Mouse (Mus musculus): ENCODE results near the gene Ddx3y. TPM values are rescaled to one million over a fixed set of nuclear protein-coding genes. Genes with fewer than 3 reads are reported as not detected.

Ddx3y gene
- not detected in 2 replicates for total RNA-seq (2021)
- long read RNA-seq, full-length matches to known transcripts = 48 of 97 reads
- long read RNA-seq, partial matches to known transcripts = 9 of 97 reads
- long read RNA-seq, other reads (novel, unspliced or antisense) = 40 of 97 reads

DNA sequence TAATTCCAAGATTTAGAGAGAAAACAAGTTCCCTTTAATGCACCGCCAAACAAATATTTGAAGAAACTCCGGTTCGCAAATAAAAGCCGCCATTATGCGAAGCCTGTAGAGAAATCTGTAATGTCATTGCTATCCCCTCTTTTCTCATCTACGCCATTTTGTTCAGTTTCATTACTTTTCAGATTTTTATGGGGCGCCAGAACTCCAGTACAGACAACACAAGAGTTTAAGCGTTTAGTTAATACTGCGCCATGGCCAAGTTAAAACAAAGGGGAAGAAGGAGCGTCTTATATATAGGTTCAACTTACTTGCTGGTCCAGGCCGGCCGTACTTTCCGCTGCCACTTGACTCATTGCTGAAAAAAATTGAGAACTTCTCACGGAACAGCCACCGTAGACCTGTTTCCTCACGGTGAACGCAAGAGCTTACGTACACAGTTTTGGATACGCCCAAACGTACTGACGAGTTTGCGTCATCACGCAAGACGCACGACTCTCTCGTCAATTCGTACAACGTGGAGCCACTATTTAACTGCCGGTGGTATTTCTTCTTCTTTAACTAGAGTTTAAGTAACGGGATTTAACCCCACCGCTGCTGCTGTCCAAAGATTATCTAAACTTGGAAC is at the start of gene Ddx3y:
TSS of gene Ddx3y (minus strand) at position 459 of the 625 bp plus-strand sequence.
- peak; percentile 55 for DNase-seq

DNA sequence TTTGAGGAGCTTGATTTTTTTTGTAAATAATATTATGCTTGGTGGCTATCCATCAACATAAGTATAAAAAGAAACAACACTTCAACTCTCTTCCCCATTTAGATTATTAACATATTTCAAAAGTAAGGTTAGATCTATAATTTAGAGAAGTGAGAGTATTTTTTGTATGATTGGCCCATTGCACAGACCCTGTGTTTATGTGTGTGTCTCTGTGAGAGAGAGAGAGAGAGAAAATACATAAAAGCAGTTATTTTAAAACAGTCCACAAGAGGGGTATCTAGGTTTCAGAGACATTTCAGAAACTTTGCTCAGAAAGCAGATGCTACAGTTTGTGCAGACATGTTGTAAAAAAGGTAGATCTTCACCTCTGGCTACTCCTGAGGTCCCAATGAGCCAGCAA is 7.3 kb upstream of the Ddx3y start:
- DNase-seq = no peak

DNA sequence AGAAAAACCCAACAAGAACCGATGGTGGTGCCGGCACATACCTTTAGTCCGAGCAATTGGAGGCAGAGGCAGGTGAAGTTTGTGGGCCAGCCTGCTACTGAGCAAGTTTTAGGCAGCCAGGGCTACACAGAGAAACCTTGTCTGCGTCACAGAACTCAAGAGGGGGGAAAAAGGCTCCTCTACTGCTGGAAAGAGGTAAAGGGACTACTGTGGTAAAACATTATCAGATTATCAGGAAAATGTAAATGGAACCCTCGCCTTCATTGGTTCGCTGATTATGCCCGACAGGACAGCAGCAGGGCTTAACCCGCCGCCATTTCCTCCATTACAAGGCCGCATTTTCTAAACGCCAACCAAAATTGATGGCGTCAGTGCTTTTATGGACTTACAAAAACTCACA is 694 bp downstream of the Ddx3y start:
- DNase-seq = no peak

DNA sequence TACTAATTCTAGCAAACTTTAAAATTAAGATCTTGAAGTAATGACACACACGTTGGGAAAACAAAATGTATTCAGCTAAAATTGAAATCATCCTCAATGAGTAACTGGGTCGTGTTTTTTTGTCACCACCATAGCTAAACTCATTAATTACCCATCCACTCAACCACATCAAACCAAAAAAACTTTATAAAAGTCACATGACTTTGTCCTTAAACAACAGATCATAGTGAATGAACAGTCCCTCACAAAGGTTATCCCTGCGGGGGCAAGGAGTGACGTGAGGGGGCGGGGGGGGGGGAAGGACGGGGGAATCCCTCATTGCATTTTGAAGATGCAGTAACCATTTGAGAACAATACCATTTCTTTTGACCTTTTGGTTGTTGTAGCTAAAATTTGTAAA is 40.3 kb downstream of the Ddx3y start:
- DNase-seq = no peak

DNA sequence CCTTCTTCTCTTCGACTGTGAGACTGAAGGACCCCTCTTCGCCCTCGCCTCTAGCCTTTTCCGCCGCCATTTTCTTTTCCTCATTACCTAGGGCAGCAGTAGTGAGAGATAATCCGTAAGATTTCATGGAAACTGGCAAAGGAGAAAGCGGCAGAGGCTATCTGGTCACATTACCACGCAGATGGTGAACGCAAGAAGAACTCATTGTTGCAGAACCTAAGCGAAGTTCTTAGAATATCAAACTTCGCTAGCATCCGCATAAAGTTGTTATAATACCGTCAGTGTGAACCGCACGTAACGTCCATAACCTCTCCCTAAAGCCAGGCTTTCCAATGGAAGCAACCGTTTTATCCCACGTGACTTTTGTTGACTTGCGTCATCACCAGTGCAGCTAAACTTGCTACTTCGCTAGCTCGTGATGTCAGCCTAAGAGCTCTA is 41.0 kb downstream of the Ddx3y start, which contains the start of gene Uty:
TSS of gene Uty (minus strand) at position 334 of the 438 bp plus-strand sequence.
- peak; percentile 38 for DNase-seq

DNA sequence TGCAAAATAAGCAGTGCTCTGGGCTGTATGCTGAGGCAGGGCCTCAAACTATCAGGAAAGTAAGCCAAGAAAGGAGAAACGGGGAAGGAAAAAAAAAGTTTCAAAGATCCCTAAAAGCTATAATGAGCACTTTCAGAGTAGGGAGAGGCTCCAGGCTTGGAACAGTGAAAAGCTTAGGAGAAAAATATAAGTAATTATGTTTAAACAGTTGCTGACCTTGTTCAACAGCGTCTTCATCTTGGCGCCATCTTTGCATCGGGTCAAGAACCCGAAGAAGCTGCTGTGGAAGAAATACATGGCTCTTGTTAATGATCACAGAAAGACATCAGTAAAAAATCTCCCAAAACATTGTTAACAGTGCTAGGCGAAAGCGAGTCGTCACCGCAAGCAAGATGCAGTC is 41.5 kb downstream of the Ddx3y start:
- no peak for DNase-seq

DNA sequence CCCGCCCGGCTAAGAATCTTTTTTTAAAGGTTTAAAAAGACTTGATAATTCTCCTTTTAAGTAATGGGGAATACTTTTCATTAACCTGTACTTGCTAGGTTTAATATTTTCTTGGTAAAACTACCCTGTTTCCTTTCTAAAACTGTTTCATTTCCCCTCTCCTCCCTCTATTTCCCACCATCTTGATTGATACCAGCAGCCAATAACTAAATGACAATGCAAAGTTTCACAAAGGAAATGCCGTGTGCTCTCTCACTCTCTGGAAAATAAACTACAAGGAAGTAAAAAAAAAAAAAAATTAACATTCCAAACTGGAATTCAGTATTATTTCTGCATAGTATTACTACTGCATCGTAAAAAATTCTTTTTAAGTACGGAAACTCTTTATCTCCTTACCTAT is 42.0 kb downstream of the Ddx3y start:
- no peak for DNase-seq

DNA sequence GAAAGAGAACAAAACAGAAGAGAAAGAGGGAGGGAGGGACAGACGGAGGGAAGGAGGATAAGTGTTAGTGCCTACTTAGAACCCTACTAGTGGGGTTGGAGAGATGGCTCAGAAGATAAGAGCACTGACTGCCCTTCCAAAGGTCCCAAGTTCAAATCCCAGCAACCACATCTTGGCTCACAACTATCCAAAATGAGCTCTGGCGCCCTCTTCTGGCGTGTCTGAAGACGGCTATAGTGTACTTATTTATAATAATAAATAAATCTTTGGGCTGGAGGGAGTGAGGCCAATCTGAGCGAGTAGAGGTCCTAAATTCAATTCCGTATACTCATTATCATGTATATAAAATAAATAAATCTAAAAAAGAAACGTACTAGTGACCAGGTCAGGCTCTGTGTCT is 66.4 kb downstream of the Ddx3y start:
- no peak for DNase-seq

Other genes with a start within 250 kb of the Ddx3y start
- not detected in 2 replicates for gene Uty, start 40.9 kb downstream of the Ddx3y start, total RNA-seq (2021)
- not detected in 2 replicates for gene Usp9y, start 173.2 kb upstream of the Ddx3y start, total RNA-seq (2021)

All from adrenal gland, postnatal 25 days (tissue).